Mouse (Mus musculus) olfactory bulb, adult 2 months (tissue): ENCODE data around the gene Lpcat2. TPM values are rescaled to one million over a fixed set of nuclear protein-coding genes. Genes with fewer than 3 reads are reported as not detected.
"Not testable (repeated sequence)": the region's sequence is repeated elsewhere in the genome, so short reads cannot be mapped to it uniquely, and the experiment has no call there.

ENCODE experiments used
- H3K27ac ChIP-seq: fragments of 200-500 bp; 2 replicates; pipeline ENCODE4 v1.5.1; 2012; ENCODE audit warnings: low read depth, low read length; ENCODE audit not compliant: insufficient read depth
- H3K4me1 ChIP-seq: fragments of 200-500 bp; 2 replicates; pipeline ENCODE4 v1.6.1; 2012; ENCODE audit warnings: low read length; ENCODE audit not compliant: control insufficient read depth, insufficient read depth
- H3K4me3 ChIP-seq: fragments of 200-500 bp; 2 replicates; pipeline ENCODE4 v1.5.1; 2012; ENCODE audit warnings: mild to moderate bottlenecking, low read depth, low read length, moderate library complexity; ENCODE audit not compliant: insufficient read depth
- CTCF ChIP-seq: fragments of 200-500 bp; IDR thresholded peaks from 2 replicates; pipeline ENCODE4 v1.5.1; 2012; ENCODE audit warnings: low read depth, mild to moderate bottlenecking, low read length, moderate library complexity; ENCODE audit not compliant: insufficient read depth
- POLR2A ChIP-seq: fragments of 200-500 bp; IDR thresholded peaks from 2 replicates; pipeline ENCODE4 v1.6.1; 2012; ENCODE audit warnings: mild to moderate bottlenecking, low read depth, low read length, moderate library complexity; ENCODE audit not compliant: insufficient read depth
- WGBS: fragments of 180-500 bp; shearing (Covaris S2); methylation state at CpG from one replicate; pipeline ENCODE4 v1.1.7; 2018; 5-methylcytosine and 5-hydroxymethylcytosine counted together
- polyA plus RNA-seq: library from polyadenylated mRNA; stranded (reverse); fragments of >200 nt; gene quantifications from 2 replicates; pipeline ENCODE4 v1.2.4, GENCODE M21; 2012; ENCODE audit warnings: low replicate concordance; ENCODE audit not compliant: missing spikeins, insufficient read depth, insufficient read length

Lpcat2 gene
- polyA plus RNA-seq, 1 experiment: not detected

- TF ChIP-seq CTCF (no peak), POLR2A (no peak)
- no peak overlapping the region for H3K27ac ChIP-seq
- no peak overlapping the region for H3K4me3 ChIP-seq
- H3K4me1 ChIP-seq: no peaks in the 10 kb centered on the region
- WGBS: 62% methylated on average over 10 of the region's 10 CpGs
These were observed 17.1 kb downstream of the Lpcat2 start for GRCm38 (mm10) chr8:92872063-92872759.

DNA sequence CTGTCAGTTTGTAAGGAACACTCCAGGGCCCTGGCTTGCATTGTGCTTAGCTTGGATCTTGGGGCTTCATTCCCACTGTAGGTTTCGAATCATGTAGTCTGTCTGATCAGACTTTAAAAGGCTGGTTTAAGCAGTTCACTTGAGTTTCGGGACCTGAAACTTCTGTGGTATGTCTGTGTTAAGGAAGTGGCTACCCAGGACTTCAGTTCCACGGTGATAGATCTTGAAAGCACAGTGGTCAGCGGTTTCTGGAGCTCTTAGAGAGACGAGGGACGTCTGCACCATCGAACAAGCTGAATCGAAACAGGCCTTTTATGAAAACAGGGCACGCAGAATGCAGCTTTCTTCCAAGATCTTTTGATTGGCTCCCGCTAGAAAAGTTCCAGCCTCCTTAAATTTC is 20.7 kb downstream of the Lpcat2 start:
- no peak overlapping the region for H3K4me3 ChIP-seq
- no peak overlapping the region for H3K27ac ChIP-seq
- TF ChIP-seq POLR2A: no peak
- no peak for TF ChIP-seq CTCF
- 68% methylated on average over 10 of the region's 10 CpGs for WGBS
- no peaks in the 10 kb centered on the region for H3K4me1 ChIP-seq

DNA sequence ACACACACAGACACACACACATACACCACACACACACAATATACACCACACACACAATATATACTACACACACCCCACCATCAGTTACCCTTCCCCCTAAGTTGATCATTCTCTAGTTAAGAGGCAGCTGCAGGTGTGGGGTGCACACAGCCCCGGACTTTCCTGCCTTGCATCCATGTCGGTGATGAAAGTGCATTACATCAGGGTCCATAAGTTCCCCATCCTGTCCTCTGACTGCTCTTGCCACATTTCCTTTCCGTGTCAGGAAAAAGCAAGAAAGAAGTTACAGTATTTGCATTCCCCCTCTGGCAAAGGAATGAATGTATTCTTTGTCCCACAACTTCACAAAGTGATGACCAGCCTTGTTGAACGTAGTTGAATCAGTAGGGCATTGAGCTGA is 26.1 kb downstream of the Lpcat2 start:
- H3K4me3 ChIP-seq: no peak overlapping the region
- 59% methylated on average over 4 of the region's 4 CpGs for WGBS

DNA sequence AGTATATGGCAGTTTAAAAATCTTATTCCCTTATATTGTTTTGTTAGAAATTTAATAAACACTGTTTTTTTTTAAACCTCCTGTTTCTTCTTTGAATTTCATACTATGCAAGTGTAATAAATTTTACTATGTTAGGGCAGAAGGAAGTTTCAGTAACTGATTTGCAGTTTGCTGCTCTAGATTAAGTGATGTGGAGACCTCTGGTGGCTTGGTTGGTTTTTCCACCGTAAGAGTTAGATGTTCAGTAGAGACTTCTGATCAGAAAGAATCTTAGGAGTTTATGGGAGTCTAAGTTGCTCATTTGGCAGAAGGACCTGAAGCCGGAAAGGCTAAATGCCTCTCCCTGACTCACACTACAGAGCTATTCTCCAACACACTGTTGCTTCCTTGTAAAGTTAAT is 28.6 kb downstream of the Lpcat2 start:
- Histone ChIP-seq H3K4me3 (no peak overlapping the region), H3K27ac (no peak overlapping the region), H3K4me1 (no peaks in the 10 kb centered on the region)
- 68% methylated on average over 2 of the region's 2 CpGs for WGBS
- TF ChIP-seq CTCF: no peak
- no peak for TF ChIP-seq POLR2A

More for the DNA sequence above, 26.1 kb downstream of the Lpcat2 start:
- no peak for TF ChIP-seq CTCF
- TF ChIP-seq POLR2A: no peak
- Histone ChIP-seq H3K27ac (no peak overlapping the region), H3K4me1 (no peaks in the 10 kb centered on the region)

GRCm38 (mm10) chr8:92892216-92892615 is 37.1 kb downstream of the Lpcat2 start:
- H3K4me1 ChIP-seq, H3K27ac ChIP-seq, H3K4me3 ChIP-seq: not testable (repeated sequence)
- WGBS: 91% methylated on average over 3 of the region's 3 CpGs

- no peak overlapping the region for H3K27ac ChIP-seq
- H3K4me1 ChIP-seq: no peaks in the 10 kb centered on the region
- H3K4me3 ChIP-seq: no peak overlapping the region
- no peak for TF ChIP-seq CTCF
- TF ChIP-seq POLR2A: no peak
- WGBS: 94% methylated on average over 2 of the region's 2 CpGs
These were observed 38.7 kb downstream of the Lpcat2 start for GRCm38 (mm10) chr8:92893870-92894269.

DNA sequence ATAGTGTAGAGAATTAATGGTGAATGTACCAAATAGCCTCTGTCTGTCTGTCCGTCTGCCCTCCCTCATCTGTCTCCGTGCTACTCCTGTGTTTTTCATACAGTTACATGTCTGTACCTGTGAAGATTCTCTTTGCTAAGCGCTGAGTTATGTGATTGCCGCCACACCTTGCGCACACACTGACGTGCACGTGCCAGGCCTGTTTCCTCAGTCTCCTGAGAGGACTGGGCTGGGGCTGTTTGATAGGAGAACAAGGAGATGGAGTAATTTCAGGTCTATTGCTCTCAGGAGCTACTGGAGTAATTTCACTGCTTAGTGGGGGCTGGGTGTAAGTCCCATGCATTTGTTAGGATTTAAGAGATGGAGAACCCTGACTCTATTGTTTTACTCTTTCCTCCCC is 39.9 kb downstream of the Lpcat2 start:
- H3K4me3 ChIP-seq: no peak overlapping the region
- 94% methylated on average over 7 of the region's 7 CpGs for WGBS
- TF ChIP-seq POLR2A: no peak
- no peak for TF ChIP-seq CTCF
- H3K4me1 ChIP-seq: no peaks in the 10 kb centered on the region
- no peak overlapping the region for H3K27ac ChIP-seq

- 82% methylated on average over 1 of the region's 1 CpGs for WGBS
- H3K4me1 ChIP-seq: no peaks in the 10 kb centered on the region
- H3K4me3 ChIP-seq: no peak overlapping the region
- no peak overlapping the region for H3K27ac ChIP-seq
- no peak for TF ChIP-seq POLR2A
- TF ChIP-seq CTCF: no peak
These were observed 40.9 kb downstream of the Lpcat2 start for GRCm38 (mm10) chr8:92896056-92896455.

GRCm38 (mm10) chr8:92896611-92897010 is 41.5 kb downstream of the Lpcat2 start:
- WGBS: 79% methylated on average over 5 of the region's 5 CpGs
- no peak overlapping the region for H3K27ac ChIP-seq
- no peak overlapping the region for H3K4me3 ChIP-seq
- TF ChIP-seq POLR2A (no peak), CTCF (no peak)
- H3K4me1 ChIP-seq: no peaks in the 10 kb centered on the region

DNA sequence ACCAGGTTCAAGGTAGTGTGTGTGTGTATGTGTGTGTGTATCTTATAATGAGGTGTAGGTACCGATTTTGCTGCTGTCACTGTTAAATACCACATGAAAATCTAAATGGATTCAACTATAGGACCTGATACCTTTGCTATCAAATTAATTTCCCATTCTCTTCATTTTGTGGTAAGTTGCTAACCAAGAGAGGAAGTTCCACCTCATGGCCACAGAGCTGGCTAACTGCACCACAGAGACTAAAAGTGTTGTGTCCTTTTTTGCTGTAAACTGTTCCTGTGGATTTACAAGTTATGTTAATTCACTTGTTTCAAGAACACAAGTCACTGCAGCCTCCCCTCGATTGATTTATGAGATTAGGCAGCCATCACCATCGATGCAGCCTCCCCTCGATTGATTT is 42.7 kb downstream of the Lpcat2 start:
- H3K4me3 ChIP-seq: no peak overlapping the region
- no peak overlapping the region for H3K27ac ChIP-seq
- 90% methylated on average over 4 of the region's 4 CpGs for WGBS
- H3K4me1 ChIP-seq: no peaks in the 10 kb centered on the region
- no peak for TF ChIP-seq CTCF
- no peak for TF ChIP-seq POLR2A
